Comparison of ENCODE assay signal across 8 mouse cellular contexts in genomic region chr11:119228846-119229626, GRCm38 (mm10). TPM values are rescaled to one million over a fixed set of nuclear protein-coding genes. Genes with fewer than 3 reads are reported as not detected.
DNase-seq lines count a peak whose midpoint lies in the region; ATAC-seq and TF ChIP-seq lines count a peak whose summit lies in the region.

No protein-coding gene starts in this region.

- peak overlapping the region; percentile 90 for H3K4me2 ChIP-seq in forebrain, embryonic 12.5 days
- peak overlapping the region; percentile 88 for H3K4me2 ChIP-seq in heart, postnatal 0 days (ENCODE audit: low read depth, low read length)
- H3K4me2 ChIP-seq in liver, embryonic 16.5 days (ENCODE audit: low read depth, low read length), result peak overlapping the region; percentile 77

- H3K4me1 ChIP-seq in forebrain, embryonic 12.5 days, result peaks cover 53% of the 10 kb centered on the region
- peaks cover 4% of the 10 kb centered on the region; the same call in 1 of the 2 replicates for H3K4me1 ChIP-seq in heart, postnatal 0 days (ENCODE audit: control insufficient read depth, insufficient read depth)
- peaks cover 9% of the 10 kb centered on the region for H3K4me1 ChIP-seq in liver, embryonic 16.5 days (ENCODE audit: control insufficient read depth, low read depth, low read length)

- H3K27me3 ChIP-seq in forebrain, embryonic 12.5 days, result peaks cover 3% of the 10 kb centered on the region; the same call in 1 of the 2 replicates
- peaks cover 9% of the 10 kb centered on the region; the same call in 1 of the 2 replicates for H3K27me3 ChIP-seq in heart, postnatal 0 days (ENCODE audit: control insufficient read depth, insufficient read depth, low read length)
- H3K27me3 ChIP-seq in liver, embryonic 16.5 days (ENCODE audit: control insufficient read depth, insufficient read depth, low read depth, low read length), result peaks cover 24% of the 10 kb centered on the region

- WGBS in forebrain, embryonic 12.5 days, result 2% methylated on average over 34 of the region's 34 CpGs
- WGBS in heart, postnatal 0 days, result 1% methylated on average over 34 of the region's 34 CpGs
- WGBS in liver, embryonic 16.5 days (ENCODE audit: insufficient replicate concordance), result 3% methylated on average over 34 of the region's 34 CpGs

- peak; percentile 93 for ATAC-seq in forebrain, embryonic 12.5 days (ENCODE audit: low FRiP score)
- peak; percentile 78 for ATAC-seq in heart, postnatal 0 days (ENCODE audit: insufficient read depth, low read depth)
- peak; percentile 53 for ATAC-seq in liver, embryonic 16.5 days (ENCODE audit: low read depth)

- TF ChIP-seq EP300 in heart, postnatal 0 days (IDR thresholded peaks at IDR 0.05; ENCODE audit: low read depth), result no peak

- H3K9ac ChIP-seq in forebrain, embryonic 12.5 days, result peak overlapping the region; percentile 90
- no peak overlapping the region for H3K9ac ChIP-seq in heart, postnatal 0 days (replicated peaks; ENCODE audit: low read depth, low read length)
- H3K9ac ChIP-seq in liver, embryonic 16.5 days (ENCODE audit: low read depth, low read length), result no peak overlapping the region

- H3K9me3 ChIP-seq in forebrain, embryonic 12.5 days, result no peaks in the 10 kb centered on the region
- no peaks in the 10 kb centered on the region for H3K9me3 ChIP-seq in heart, postnatal 0 days (replicated peaks; ENCODE audit: control insufficient read depth, low read length)
- no peaks in the 10 kb centered on the region for H3K9me3 ChIP-seq in liver, embryonic 16.5 days (replicated peaks; ENCODE audit: control insufficient read depth, low read length)

- peaks cover 13% of the 10 kb centered on the region; the same call in 1 of the 2 replicates for H3K36me3 ChIP-seq in forebrain, embryonic 12.5 days (replicated peaks)
- H3K36me3 ChIP-seq in heart, postnatal 0 days (replicated peaks; ENCODE audit: control insufficient read depth, insufficient read depth, low read length), result no peaks in the 10 kb centered on the region
- no peaks in the 10 kb centered on the region for H3K36me3 ChIP-seq in liver, embryonic 16.5 days (ENCODE audit: control insufficient read depth, insufficient read depth)

- H3K27ac ChIP-seq in forebrain, embryonic 12.5 days, result peak overlapping the region; percentile 88
- no peak overlapping the region for H3K27ac ChIP-seq in heart, postnatal 0 days (ENCODE audit: low read depth)
- H3K27ac ChIP-seq in liver, embryonic 16.5 days (ENCODE audit: low read length), result no peak overlapping the region

- H3K4me3 ChIP-seq in forebrain, embryonic 12.5 days (replicated peaks), result peak overlapping the region; percentile 80
- H3K4me3 ChIP-seq in heart, postnatal 0 days (ENCODE audit: low read depth, low read length), result peak overlapping the region; percentile 67
- H3K4me3 ChIP-seq in liver, embryonic 16.5 days (ENCODE audit: low read depth, low read length), result peak overlapping the region; percentile 66

- TF ChIP-seq CTCF in heart, postnatal 0 days (IDR thresholded peaks at IDR 0.05; ENCODE audit: low read depth), result no peak

- peak; percentile 46 for DNase-seq in A20 (ENCODE audit: low read depth, low spot score)
- DNase-seq in adrenal gland, adult (ENCODE audit: inconsistent age in 2 of 2, low spot score in 1 of 2), result peak; percentile 65 to 81
- peak; percentile 67 for DNase-seq in heart, postnatal 0 days (ENCODE audit: low spot score)
- DNase-seq in kidney, postnatal 10 days, result peak; percentile 87
- peak; percentile 90 for DNase-seq in neural tube, embryonic 10.5 days (ENCODE audit: extremely low spot score, low spot score)
- DNase-seq in testis, postnatal 10 days (ENCODE audit: low spot score), result peak; percentile 83

RNA-seq across cellular contexts. Expression of gene Ccdc40, which starts 0.7 kb away (rescaled TPM):
- polyA plus RNA-seq in forebrain, embryonic 12.5 days (2016; fragmentation: Nextera tagmentation; extraction: Ambion mirVana), result 20.7 TPM in 2 replicates
- 0.39 TPM in 1 of 2 replicates, not detected in the other for total RNA-seq in heart, postnatal 0 days (2014; rRNA removed; ENCODE audit: low replicate concordance)
- 0.62 and 0.68 TPM in 2 replicates for polyA plus RNA-seq in heart, postnatal 0 days (2015; fragmentation: Nextera tagmentation; extraction: Ambion mirVana)
- polyA plus RNA-seq in liver, embryonic 16.5 days (2015; fragmentation: Nextera tagmentation; extraction: Ambion mirVana), result 0.61 and 0.68 TPM in 2 replicates

RNA-seq across cellular contexts. Expression of gene Tbc1d16, which starts 0.7 kb away (rescaled TPM):
- polyA plus RNA-seq in forebrain, embryonic 12.5 days (2016; fragmentation: Nextera tagmentation; extraction: Ambion mirVana), result 28.0 and 28.1 TPM in 2 replicates
- 46.4 and 50.8 TPM in 2 replicates for total RNA-seq in heart, postnatal 0 days (2014; rRNA removed; ENCODE audit: low replicate concordance)
- polyA plus RNA-seq in heart, postnatal 0 days (2015; fragmentation: Nextera tagmentation; extraction: Ambion mirVana), result 12.4 and 12.9 TPM in 2 replicates
- polyA plus RNA-seq in liver, embryonic 16.5 days (2015; fragmentation: Nextera tagmentation; extraction: Ambion mirVana), result 1.3 and 1.8 TPM in 2 replicates

RNA-seq across cellular contexts. Expression of gene Gaa, which starts 38.7 kb away (rescaled TPM):
- polyA plus RNA-seq in forebrain, embryonic 12.5 days (2016; fragmentation: Nextera tagmentation; extraction: Ambion mirVana), result 31.6 and 33.3 TPM in 2 replicates
- 91.1 and 158 TPM in 2 replicates for total RNA-seq in heart, postnatal 0 days (2014; rRNA removed; ENCODE audit: low replicate concordance)
- 51.8 and 56.3 TPM in 2 replicates for polyA plus RNA-seq in heart, postnatal 0 days (2015; fragmentation: Nextera tagmentation; extraction: Ambion mirVana)
- polyA plus RNA-seq in liver, embryonic 16.5 days (2015; fragmentation: Nextera tagmentation; extraction: Ambion mirVana), result 25.8 and 30.8 TPM in 2 replicates

Comparison
In these comparisons a context has a peak if more than half of its experiments do, and no peak if none do; other contexts are left out.
1. RNA of gene Ccdc40, which starts 0.7 kb away (polyA plus RNA-seq): 20.7 TPM in forebrain, embryonic 12.5 days; 0.61 to 0.68 TPM in liver, embryonic 16.5 days and 0.62 to 0.68 TPM in heart, postnatal 0 days; every median in the first group is over 10 times any median in the second.
2. Peak in every context shown above with its lines, with median percentiles within 50 percentile points of each other: DNase-seq, ATAC-seq, H3K4me2 ChIP-seq and H3K4me3 ChIP-seq.